Mouse (Mus musculus): Measurements from ENCODE around the gene Amotl1.

The Amotl1 gene

GRCm38 (mm10) chr9:14642251-14643021, 2.4 kb downstream of the Amotl1 start:
- intact Hi-C loops (cut with DNase I) = no loop called here

GRCm38 (mm10) chr9:14641310-14642067, 3.4 kb downstream of the Amotl1 start:
- intact Hi-C loops (cut with DNase I) = no loop called here

GRCm38 (mm10) chr9:14636244-14636643, 8.6 kb downstream of the Amotl1 start:
- intact Hi-C loops (cut with DNase I) = no loop called here

- intact Hi-C loops (cut with DNase I) = no loop called here
These were observed 9.3 kb downstream of the Amotl1 start for GRCm38 (mm10) chr9:14635551-14635950.

- intact Hi-C loops (cut with DNase I) = no loop called here
These were observed 10.7 kb downstream of the Amotl1 start for GRCm38 (mm10) chr9:14634155-14634554.

- intact Hi-C loops (cut with DNase I) = no loop called here
These were observed 12.3 kb downstream of the Amotl1 start for GRCm38 (mm10) chr9:14632365-14633163.

- intact Hi-C loops (cut with DNase I) = no loop called here
These were observed 13.1 kb downstream of the Amotl1 start for GRCm38 (mm10) chr9:14631729-14632128.

GRCm38 (mm10) chr9:14627525-14627924, 17.3 kb downstream of the Amotl1 start:
- intact Hi-C loops (cut with DNase I) = no loop called here

GRCm38 (mm10) chr9:14625961-14626360, 18.9 kb downstream of the Amotl1 start:
- intact Hi-C loops (cut with DNase I) = no loop called here

- intact Hi-C loops (cut with DNase I) = no loop called here
These were observed 19.8 kb downstream of the Amotl1 start for GRCm38 (mm10) chr9:14625024-14625423.

GRCm38 (mm10) chr9:14623928-14624327, 20.9 kb downstream of the Amotl1 start:
- intact Hi-C loops (cut with DNase I) = no loop called here

GRCm38 (mm10) chr9:14623250-14623649, 21.6 kb downstream of the Amotl1 start:
- intact Hi-C loops (cut with DNase I) = no loop called here

- intact Hi-C loops (cut with DNase I) = no loop called here
These were observed 22.0 kb downstream of the Amotl1 start for GRCm38 (mm10) chr9:14622848-14623247.

- intact Hi-C loops (cut with DNase I) = no loop called here
These were observed 24.7 kb downstream of the Amotl1 start for GRCm38 (mm10) chr9:14620107-14620506.

- intact Hi-C loops (cut with DNase I) = no loop called here
These were observed 29.6 kb downstream of the Amotl1 start for GRCm38 (mm10) chr9:14614931-14615880.

GRCm38 (mm10) chr9:14614205-14614930, 30.5 kb downstream of the Amotl1 start:
- intact Hi-C loops (cut with DNase I) = no loop called here

GRCm38 (mm10) chr9:14613308-14614204, 31.3 kb downstream of the Amotl1 start:
- intact Hi-C loops (cut with DNase I) = no loop called here

GRCm38 (mm10) chr9:14612588-14612987, 32.3 kb downstream of the Amotl1 start:
- intact Hi-C loops (cut with DNase I) = no loop called here

GRCm38 (mm10) chr9:14608521-14608920, 36.3 kb downstream of the Amotl1 start:
- intact Hi-C loops (cut with DNase I) = no loop called here

All from adrenal gland (tissue).